Mouse (Mus musculus): ENCODE data around the gene Nisch.

DNA sequence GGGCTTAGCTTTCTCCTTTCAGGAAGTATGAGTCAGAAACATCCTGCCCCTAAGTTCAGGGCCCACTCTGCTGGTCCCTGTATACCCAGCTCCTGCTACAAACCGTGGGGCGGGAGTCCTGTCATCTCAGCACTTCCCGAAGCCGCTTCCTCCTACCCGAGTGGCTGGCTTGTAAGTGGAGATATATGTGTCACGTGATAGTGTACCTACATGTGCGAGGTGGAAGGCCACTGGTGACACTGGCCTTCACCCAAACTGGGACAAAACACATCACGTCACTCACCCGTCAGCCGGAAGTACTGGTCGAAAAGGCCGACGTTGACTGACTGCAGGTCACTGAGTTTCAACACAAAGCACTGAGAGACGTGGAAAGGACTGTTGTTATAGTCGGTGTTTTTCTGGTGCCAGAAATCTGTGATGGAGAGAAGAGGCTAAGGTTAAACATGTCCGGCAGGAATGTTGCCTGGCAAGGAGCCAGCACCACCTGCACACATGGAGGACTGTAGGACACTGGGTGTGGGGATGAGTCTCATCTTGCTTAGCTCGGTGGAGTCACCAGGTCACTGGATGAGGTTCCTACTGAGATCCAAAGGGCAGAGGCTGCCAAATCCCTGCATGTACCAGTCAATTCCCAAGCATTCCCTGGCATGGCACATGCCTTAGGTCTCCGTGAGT is 43.8 kb downstream of the Nisch start:
- TF ChIP-seq ZNF384 (IDR thresholded peaks at IDR 0.05; ENCODE audit: low read depth, low read length), result no peak
- no peak for TF ChIP-seq ZC3H11A (IDR thresholded peaks at IDR 0.05; ENCODE audit: borderline replicate concordance, low read depth, low read length)
- TF ChIP-seq HCFC1 (IDR thresholded peaks at IDR 0.05; ENCODE audit: borderline replicate concordance, insufficient read depth, low read length), result no peak

Measured in ES-E14 (cell line).